Mouse (Mus musculus) Patski (cell line): ENCODE results near the gene Btbd2. TPM values are rescaled to one million over a fixed set of nuclear protein-coding genes. Genes with fewer than 3 reads are reported as not detected.

Experiments used
- ATAC-seq: fragments of 100-300 bp; one replicate; pipeline ENCODE4 v1.8.0; 2021
- CTCF ChIA-PET: fragments of 350-600 bp; sonication (Branson Sonifier 250); formaldehyde crosslinking; loops from one replicate; lab custom pipeline; 2022; ENCODE audit warnings: inconsistent platforms; lab: Charles Lee
- POLR2A ChIA-PET: fragments of 350-600 bp; sonication (Branson Sonifier 250); formaldehyde crosslinking; loops from one replicate; lab custom pipeline; 2022; ENCODE audit warnings: antibody characterized with exemption, inconsistent platforms; lab: Charles Lee
- DNase-seq: peaks from one replicate; pipeline ENCODE4 v3.0.0-alpha.2; 2011; ENCODE audit warnings: low read depth, low spot score
- H3K27me3 ChIP-seq: fragments of 371-371 bp; one replicate; pipeline ENCODE4 v1.5.1; 2021
- CTCF ChIP-seq: fragments of 100-300 bp; IDR thresholded peaks from one replicate; pipeline ENCODE4 v1.5.1; 2021
- in situ Hi-C: fragments of 300-500 bp; cut with MboI; formaldehyde crosslinking; loops from 3 replicates; pipeline ENCODE4 v1.11.1; 2018; ENCODE audit warnings: low pct_unique_long_range_greater_than_20kb, mixed read lengths
- polyA plus RNA-seq: library from polyadenylated mRNA; unstranded; gene quantifications from one replicate; pipeline ENCODE4 v1.2.3, GENCODE M21; 2021

Gene Btbd2
- polyA plus RNA-seq, 1 experiment from 2014 or later: 70.4 TPM

GRCm38 (mm10) chr10:80698605-80699004 is 41.7 kb upstream of the Btbd2 start:
- in situ Hi-C loops: loop anchor here (25.0 kb wide), 1 partner anchor 261 kb away; the partner anchor contains the start of gene Tcf3
- no peak for TF ChIP-seq CTCF
- ChIA-PET POLR2A (no interaction called here), CTCF (interaction anchor here (1.6 kb wide), 1 partner anchor 14 kb away, joined by 7 read pairs; no protein-coding TSS in a partner anchor)
- DNase-seq (no peak), ATAC-seq (no peak)
- H3K27me3 ChIP-seq: no peaks in the 10 kb centered on the region

DNA sequence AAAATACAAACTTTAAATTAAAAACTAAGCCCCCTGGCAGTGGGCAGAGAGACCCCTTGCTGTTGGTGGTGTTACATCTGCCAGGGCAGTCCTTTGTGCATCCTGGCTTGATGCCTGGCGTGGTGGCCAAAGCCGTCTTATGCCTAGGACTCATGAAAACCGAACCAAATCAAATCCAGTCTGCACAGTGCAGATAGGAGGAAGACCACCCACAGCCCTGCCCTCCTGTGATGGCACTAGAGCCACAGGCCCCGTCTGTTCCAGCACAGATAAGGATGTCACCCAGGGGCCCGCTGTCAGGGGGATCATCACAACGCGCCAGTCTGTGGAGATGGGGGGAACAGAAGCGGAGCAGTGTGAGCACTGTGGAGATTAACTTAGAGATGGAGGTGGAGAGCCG is 40.9 kb upstream of the Btbd2 start:
- DNase-seq: no peak
- H3K27me3 ChIP-seq: no peaks in the 10 kb centered on the region
- CTCF ChIA-PET: no interaction called here
- in situ Hi-C loops: loop anchor here (25.0 kb wide), 1 partner anchor 261 kb away; the partner anchor contains the start of gene Tcf3
- POLR2A ChIA-PET: no interaction called here
- no peak for TF ChIP-seq CTCF
- no peak for ATAC-seq

- no peak for DNase-seq
- ChIA-PET POLR2A (interaction anchor here (1.3 kb wide), 1 partner anchor 44 kb away, joined by 3 read pairs; no protein-coding TSS in a partner anchor), CTCF (no interaction called here)
- no peaks in the 10 kb centered on the region for H3K27me3 ChIP-seq
- TF ChIP-seq CTCF: no peak
- ATAC-seq: no peak
- in situ Hi-C loops: loop anchor here (25.0 kb wide), 1 partner anchor 260 kb away; the partner anchor contains the start of gene Tcf3
These were observed 40.5 kb upstream of the Btbd2 start for GRCm38 (mm10) chr10:80697393-80697787.

DNA sequence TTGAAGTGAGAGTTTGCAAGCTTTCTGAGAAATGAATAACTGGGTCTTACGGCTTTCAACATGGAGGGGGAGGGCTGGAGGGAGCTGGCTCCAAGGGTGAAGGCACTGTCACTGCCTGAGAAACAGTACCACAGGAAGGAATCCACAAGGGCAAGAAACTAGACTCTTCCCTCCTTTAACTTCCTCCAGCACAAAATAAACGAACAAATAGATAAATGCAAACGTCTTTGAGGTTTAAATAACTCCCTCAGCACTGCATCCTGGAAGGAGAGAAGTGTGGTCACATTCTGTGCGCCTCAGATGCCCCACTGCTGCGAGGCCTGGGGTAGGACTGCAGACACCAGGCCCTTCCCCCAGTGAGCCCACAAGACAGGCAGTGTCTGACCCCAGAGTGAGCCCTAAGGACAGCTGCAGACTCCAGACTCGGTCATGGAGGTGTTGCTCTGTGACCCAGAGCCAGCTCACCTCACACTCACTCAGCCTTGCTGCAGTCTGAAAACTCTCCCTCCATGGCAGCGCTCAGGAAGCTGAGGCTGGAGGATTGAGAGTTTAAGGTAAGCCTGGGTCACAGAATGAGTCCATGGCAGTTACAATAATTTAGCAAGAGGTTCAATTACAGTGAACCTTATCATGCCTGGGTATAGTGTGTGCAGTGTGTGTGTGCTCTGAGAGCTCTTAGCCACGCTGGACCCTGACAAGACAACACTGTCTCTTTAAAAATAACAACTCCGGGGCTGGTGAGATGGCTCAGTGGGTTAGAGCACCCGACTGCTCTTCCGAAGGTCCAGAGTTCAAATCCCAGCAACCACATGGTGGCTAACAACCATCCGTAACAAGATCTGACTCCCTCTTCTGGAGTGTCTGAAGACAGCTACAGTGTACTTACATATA is 39.9 kb upstream of the Btbd2 start:
- TF ChIP-seq CTCF: no peak
- in situ Hi-C loops: loop anchor here (25.0 kb wide), 1 partner anchor 259 kb away; the partner anchor contains the start of gene Tcf3
- ATAC-seq: no peak

DNA sequence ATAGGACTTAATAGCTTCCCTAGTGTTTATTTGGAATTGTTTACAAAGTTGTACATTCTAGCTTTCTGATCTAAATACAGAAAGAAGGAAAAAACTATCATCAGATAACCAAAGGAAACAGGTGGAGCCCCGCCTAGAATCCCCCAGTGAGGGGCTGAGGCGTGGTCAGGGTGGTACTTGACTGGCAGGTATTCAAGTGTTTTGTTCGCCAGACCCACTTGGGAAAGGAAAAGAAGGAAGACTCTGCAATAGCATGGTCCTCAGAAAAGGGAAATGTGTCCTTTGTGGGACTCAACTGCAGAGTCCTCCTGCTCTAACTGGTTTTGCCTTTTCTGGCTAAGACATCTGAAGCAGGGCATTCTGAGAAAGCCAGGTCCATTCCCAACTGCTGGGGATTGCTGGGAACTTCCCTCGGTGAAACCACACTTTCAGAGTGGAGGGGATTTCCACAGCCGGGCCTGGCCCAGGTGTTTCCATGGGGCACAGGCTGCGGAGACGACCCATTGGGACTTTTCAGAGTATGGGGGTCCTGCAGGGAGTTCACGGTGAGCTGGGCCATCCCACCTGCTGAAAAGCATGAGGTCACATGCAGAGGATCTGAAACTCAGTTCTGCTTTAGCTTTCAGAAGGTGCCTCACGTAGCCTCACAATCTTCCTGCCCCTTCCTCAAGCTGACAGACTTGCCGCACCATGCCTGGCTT is 39.1 kb upstream of the Btbd2 start:
- TF ChIP-seq CTCF: no peak
- no peak for ATAC-seq
- in situ Hi-C loops: loop anchor here (25.0 kb wide), 1 partner anchor 259 kb away; the partner anchor contains the start of gene Tcf3

More for the DNA sequence above, 39.9 kb upstream of the Btbd2 start:
- no peaks in the 10 kb centered on the region for H3K27me3 ChIP-seq
- ChIA-PET CTCF (interaction anchor here (0.9 to 1.2 kb wide), 2 partner anchors 9 to 48 kb away, joined by 3 to 4 read pairs; no protein-coding TSS in a partner anchor), POLR2A (interaction anchor here (1.3 kb wide), 1 partner anchor 43 kb away, joined by 3 read pairs; no protein-coding TSS in a partner anchor)
- DNase-seq: no peak

GRCm38 (mm10) chr10:80695186-80695585 is 38.3 kb upstream of the Btbd2 start:
- no peaks in the 10 kb centered on the region for H3K27me3 ChIP-seq
- POLR2A ChIA-PET: no interaction called here
- in situ Hi-C loops: loop anchor here (25.0 kb wide), 1 partner anchor 258 kb away; the partner anchor contains the start of gene Tcf3
- ATAC-seq (no peak), DNase-seq (no peak)
- CTCF ChIA-PET: interaction anchor here (1.2 kb wide), 1 partner anchor 47 kb away, joined by 3 read pairs; no protein-coding TSS in a partner anchor
- no peak for TF ChIP-seq CTCF

More for the DNA sequence above, 39.1 kb upstream of the Btbd2 start:
- ChIA-PET CTCF (interaction anchor here (0.9 to 1.2 kb wide), 2 partner anchors 8 to 47 kb away, joined by 3 to 4 read pairs; no protein-coding TSS in a partner anchor), POLR2A (interaction anchor here (1.3 kb wide), 1 partner anchor 42 kb away, joined by 3 read pairs; no protein-coding TSS in a partner anchor)
- no peak for DNase-seq
- H3K27me3 ChIP-seq: no peaks in the 10 kb centered on the region

DNA sequence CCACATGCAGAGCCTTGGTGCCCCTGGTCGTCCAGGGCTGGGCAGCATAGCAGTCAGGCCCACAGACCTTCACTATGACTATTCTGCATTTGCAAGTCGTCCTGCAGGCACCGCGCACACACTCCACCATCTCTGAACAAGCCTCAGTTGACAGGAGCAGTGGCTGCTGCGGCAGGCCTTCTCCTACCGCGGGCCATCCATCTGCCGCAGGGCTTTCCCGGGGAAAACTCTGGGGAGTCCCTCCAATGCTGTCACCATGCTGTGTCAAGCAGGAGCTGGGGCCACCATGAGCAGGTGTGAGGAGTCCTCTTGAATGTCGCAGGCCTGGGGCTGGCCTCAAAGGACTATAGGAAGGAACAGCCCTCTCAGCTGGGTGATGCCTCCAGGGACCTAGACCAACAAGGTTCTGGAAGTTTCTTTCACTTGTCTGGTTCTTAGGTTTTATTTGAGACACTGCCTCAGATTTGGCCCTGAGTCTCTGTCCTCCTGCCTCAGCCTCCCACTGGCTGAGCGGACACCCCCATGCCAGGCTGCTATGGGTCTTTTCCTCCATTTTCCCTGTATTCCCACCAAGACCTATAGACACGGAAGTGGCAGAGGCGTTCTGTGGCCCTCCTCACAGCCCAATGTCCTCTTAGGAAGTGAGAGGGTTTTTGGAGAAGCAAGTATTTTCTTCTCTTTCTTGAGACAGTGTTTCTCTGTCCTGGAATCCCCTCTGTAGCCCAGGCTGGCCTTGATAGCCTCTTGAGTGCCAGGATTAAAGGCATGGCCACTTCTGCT is 37.5 kb upstream of the Btbd2 start:
- TF ChIP-seq CTCF: no peak
- CTCF ChIA-PET: no interaction called here
- H3K27me3 ChIP-seq: no peaks in the 10 kb centered on the region
- DNase-seq: no peak
- POLR2A ChIA-PET: no interaction called here
- ATAC-seq: no peak
- in situ Hi-C loops: loop anchor here (25.0 kb wide), 1 partner anchor 257 kb away; the partner anchor contains the start of gene Tcf3

DNA sequence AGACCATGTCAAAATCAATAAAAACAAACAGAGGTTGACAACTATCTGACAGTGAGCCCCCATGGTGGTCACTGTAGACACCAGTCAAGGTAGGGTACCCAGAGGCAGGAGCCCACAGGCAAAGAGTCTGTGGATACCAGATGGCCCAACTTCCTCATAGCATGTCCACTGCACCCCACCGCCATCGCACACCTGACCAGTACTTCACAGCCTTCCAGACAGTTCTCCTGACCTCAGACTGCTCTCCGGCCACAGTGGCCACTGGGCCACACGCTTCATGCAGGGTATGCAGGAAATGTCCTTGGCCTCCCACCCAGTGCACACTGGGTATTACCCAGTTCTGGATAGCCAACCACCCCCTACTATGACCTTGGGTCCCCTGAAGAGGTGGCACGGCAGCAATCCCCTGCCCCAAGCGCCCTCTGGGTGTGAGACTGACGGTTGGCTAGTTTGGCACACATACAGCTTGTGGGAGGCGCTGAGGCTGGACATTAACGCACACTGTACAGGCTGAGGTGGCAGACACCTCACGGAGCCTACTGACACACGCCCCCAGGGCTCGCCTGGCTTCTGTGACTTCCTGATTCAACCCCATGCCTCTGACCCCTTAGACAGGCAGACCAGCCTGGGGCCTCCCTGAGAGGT is 36.7 kb upstream of the Btbd2 start:
- DNase-seq (no peak), ATAC-seq (no peak)
- no peak for TF ChIP-seq CTCF
- ChIA-PET CTCF (no interaction called here), POLR2A (no interaction called here)
- in situ Hi-C loops: loop anchor here (25.0 kb wide), 1 partner anchor 256 kb away; the partner anchor contains the start of gene Tcf3
- no peaks in the 10 kb centered on the region for H3K27me3 ChIP-seq
